Mouse (Mus musculus): Measurements from ENCODE around the gene Bcl9. TPM values are rescaled to one million over a fixed set of nuclear protein-coding genes. Genes with fewer than 3 reads are reported as not detected.
A peak's percentile ranks its signal among the peaks of the same experiment; 100 is the strongest.

The Bcl9 gene
- polyA plus RNA-seq, 1 experiment from 2014 or later = 49.7 TPM

DNA sequence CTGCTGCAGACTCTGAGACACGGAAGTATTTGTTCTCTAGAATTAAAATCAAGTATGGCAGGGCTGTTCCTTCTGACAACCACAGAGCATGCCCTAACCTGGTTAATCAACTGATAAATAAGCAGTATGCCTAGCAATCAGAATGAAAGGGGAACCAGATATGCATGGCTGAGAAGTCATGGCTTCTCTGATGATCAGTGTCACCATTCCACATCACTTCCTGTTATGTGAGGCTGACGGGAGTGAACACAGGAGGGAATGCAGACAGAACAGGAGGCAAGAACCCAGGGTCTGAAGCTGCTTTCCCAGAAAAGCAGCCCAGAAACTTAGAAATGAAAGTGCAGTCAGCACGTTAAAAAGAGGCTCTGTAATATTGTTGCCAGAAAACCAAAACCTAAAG is 91.2 kb downstream of the Bcl9 start:
- no peak for TF ChIP-seq CTCF (IDR thresholded peaks at IDR 0.05; ENCODE audit: low read depth)
- H3K36me3 ChIP-seq (ENCODE audit: insufficient read depth) = peaks cover 73% of the 10 kb centered on the region
- H3K4me2 ChIP-seq = no peak overlapping the region
- H3K9me3 ChIP-seq (ENCODE audit: low read depth, low read length) = no peaks in the 10 kb centered on the region
- 74% methylated on average over 3 of the region's 3 CpGs for WGBS
- ATAC-seq (ENCODE audit: insufficient read depth) = no peak
- no peaks in the 10 kb centered on the region for H3K27me3 ChIP-seq (ENCODE audit: insufficient read depth, low read length)
- DNase-seq = no peak
- H3K4me3 ChIP-seq (ENCODE audit: low read depth, low read length) = no peak overlapping the region
- no peaks in the 10 kb centered on the region for H3K4me1 ChIP-seq (ENCODE audit: insufficient read depth)
- H3K27ac ChIP-seq (ENCODE audit: low read depth) = no peak overlapping the region
- H3K9ac ChIP-seq = no peak overlapping the region

DNA sequence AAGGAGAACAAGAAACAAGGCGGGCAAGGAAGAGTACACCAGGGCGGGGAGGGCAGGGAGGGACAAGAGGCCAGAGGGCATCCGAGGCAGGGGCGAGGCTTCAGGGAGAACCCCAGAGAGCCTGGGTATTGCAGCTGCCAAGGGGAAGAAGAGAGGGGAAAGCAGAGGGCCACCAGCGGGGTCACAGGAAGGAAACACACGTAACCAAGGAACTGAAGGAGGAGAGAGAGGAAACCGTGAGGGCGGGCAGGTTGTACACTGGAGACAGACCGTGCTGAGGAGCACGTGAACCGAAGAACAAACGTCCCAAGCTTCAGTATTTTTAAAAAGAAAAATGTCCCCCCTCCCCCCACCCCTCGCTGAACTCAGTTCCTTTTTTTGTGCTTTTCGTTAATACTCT is 93.8 kb downstream of the Bcl9 start:
- no peak for ATAC-seq (ENCODE audit: insufficient read depth)
- Histone ChIP-seq H3K4me2 (no peak overlapping the region), H3K9ac (no peak overlapping the region), H3K36me3 (ENCODE audit: insufficient read depth) (peaks cover 50% of the 10 kb centered on the region), H3K4me3 (ENCODE audit: low read depth, low read length) (no peak overlapping the region), H3K4me1 (ENCODE audit: insufficient read depth) (no peaks in the 10 kb centered on the region), H3K27ac (ENCODE audit: low read depth) (no peak overlapping the region), H3K27me3 (ENCODE audit: insufficient read depth, low read length) (no peaks in the 10 kb centered on the region), H3K9me3 (ENCODE audit: low read depth, low read length) (no peaks in the 10 kb centered on the region)
- no peak for TF ChIP-seq CTCF (IDR thresholded peaks at IDR 0.05; ENCODE audit: low read depth)
- no peak for DNase-seq
- WGBS = 68% methylated on average over 14 of the region's 14 CpGs

DNA sequence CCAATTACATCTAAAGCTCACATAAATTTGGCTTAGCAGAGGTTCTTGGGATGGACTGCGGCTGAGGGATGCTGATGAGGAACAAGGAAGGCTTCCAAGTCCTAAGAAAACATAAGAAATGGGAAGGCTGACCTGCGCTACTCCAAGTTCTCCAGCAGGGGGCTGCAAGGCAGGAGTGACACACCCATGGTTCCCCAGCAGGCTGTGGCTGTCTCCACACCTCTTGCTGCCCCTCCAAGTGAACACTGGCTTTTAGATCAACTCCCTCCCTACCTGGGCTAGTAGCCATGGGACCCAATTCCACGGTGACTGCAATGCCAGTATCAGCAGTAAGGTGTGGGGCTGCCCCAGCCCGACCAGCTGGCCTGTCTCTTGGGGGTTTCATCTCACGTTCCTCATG is 95.8 kb downstream of the Bcl9 start:
- ATAC-seq (ENCODE audit: insufficient read depth) (peak; percentile 72), DNase-seq (peak; percentile 90)
- Histone ChIP-seq H3K4me3 (ENCODE audit: low read depth, low read length) (no peak overlapping the region), H3K9me3 (ENCODE audit: low read depth, low read length) (no peaks in the 10 kb centered on the region), H3K27me3 (ENCODE audit: insufficient read depth, low read length) (no peaks in the 10 kb centered on the region), H3K4me1 (ENCODE audit: insufficient read depth) (no peaks in the 10 kb centered on the region), H3K27ac (ENCODE audit: low read depth) (no peak overlapping the region), H3K9ac (no peak overlapping the region), H3K4me2 (no peak overlapping the region), H3K36me3 (ENCODE audit: insufficient read depth) (peaks cover 31% of the 10 kb centered on the region)
- TF ChIP-seq CTCF (IDR thresholded peaks at IDR 0.05; ENCODE audit: low read depth) = peak; percentile 93
- WGBS = 46% methylated on average over 5 of the region's 5 CpGs

DNA sequence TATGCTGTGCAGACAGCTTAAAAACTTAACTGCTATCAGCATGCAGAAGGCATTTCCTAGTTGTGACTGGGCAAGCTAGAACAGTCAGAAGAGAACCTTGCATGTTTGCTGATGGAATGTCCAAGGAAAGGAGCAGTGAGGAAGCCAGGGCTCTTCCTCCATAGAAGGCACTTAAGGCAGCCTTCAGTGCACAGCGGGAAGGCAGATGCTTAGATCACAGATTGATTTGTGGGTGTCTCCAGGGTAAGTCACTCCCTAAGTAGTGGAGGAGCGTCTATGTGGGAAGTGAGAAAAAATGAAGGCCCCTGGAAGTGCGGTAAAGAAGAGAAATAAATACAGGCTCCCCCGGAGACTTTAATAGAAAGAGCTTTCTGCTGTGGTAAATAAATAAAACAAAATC is 98.5 kb downstream of the Bcl9 start:
- no peak for DNase-seq
- no peak overlapping the region for H3K4me2 ChIP-seq
- no peaks in the 10 kb centered on the region for H3K4me1 ChIP-seq (ENCODE audit: insufficient read depth)
- peaks cover 6% of the 10 kb centered on the region; the same call in 1 of the 2 replicates for H3K36me3 ChIP-seq (ENCODE audit: insufficient read depth)
- no peaks in the 10 kb centered on the region for H3K9me3 ChIP-seq (ENCODE audit: low read depth, low read length)
- H3K9ac ChIP-seq = no peak overlapping the region
- no peak overlapping the region for H3K4me3 ChIP-seq (ENCODE audit: low read depth, low read length)
- H3K27me3 ChIP-seq (ENCODE audit: insufficient read depth, low read length) = no peaks in the 10 kb centered on the region
- H3K27ac ChIP-seq (ENCODE audit: low read depth) = no peak overlapping the region
- ATAC-seq (ENCODE audit: insufficient read depth) = no peak
- WGBS = 25% methylated on average over 4 of the region's 4 CpGs
- no peak for TF ChIP-seq CTCF (IDR thresholded peaks at IDR 0.05; ENCODE audit: low read depth)

DNA sequence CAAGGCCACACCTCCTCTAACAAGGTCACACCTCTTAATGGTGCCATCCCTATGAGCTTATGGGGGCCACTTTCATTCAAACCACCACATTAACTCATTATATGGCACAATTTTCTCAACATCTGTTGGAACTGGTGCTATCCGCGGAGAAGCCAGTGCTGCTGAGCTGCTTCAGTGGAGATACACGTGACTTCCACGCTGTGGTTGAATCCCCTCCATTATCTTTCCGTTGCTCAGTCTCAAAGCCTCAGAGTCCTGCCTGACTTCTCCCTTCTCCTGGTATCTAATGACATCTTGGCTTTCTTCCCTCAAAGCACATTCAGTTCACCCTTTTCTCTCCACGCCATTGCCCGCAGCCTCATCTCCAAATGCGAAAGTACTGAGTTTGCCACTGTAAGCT is 101.1 kb downstream of the Bcl9 start:
- TF ChIP-seq CTCF (IDR thresholded peaks at IDR 0.05; ENCODE audit: low read depth) = no peak
- 87% methylated on average over 8 of the region's 8 CpGs for WGBS
- H3K4me2 ChIP-seq = no peak overlapping the region

DNA sequence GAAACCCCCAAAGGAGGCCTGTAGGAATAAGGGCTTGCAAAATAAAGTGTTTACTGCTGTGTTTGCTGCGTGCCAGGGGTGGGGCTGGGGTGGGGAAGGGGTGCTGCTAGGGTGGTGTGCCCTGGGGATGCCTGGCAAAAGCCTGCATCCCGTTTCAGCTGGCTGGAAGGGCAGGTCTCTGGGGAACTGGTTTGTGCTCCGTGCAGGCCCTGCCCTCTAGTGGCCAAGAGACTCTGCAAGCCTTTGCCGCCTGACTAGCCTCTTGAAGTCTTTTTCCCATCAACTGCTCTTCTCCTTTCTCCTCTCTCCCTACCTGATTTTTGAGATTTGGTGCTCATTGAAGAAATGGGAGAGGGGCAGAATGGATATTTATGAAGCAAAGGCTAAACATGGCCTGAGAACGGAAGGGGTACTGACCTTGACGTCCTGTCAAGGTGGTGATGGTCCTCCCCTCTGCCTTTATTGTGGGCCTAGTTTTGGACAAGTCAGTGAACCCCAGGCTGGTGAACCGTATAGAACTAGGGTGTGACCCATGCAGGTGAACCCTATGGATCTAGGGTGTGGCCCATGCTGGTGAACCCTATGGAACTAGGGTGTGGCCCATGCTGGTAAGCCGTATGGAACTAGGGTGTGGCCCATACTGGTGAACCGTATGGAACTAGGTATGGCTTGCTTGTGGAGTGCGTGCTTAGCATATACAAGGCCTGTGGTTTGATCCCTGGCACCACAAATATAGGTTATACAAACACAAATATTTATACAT is 112.4 kb downstream of the Bcl9 start:
- H3K4me3 ChIP-seq (ENCODE audit: low read depth, low read length) = no peak overlapping the region
- H3K4me2 ChIP-seq = no peak overlapping the region
- H3K27me3 ChIP-seq (ENCODE audit: insufficient read depth, low read length) = no peaks in the 10 kb centered on the region
- no peaks in the 10 kb centered on the region for H3K9me3 ChIP-seq (ENCODE audit: low read depth, low read length)
- H3K9ac ChIP-seq = no peak overlapping the region
- ATAC-seq (ENCODE audit: insufficient read depth) (peak; percentile 45; the same call in 1 of the 2 replicates), DNase-seq (peak; percentile 90)
- TF ChIP-seq CTCF (IDR thresholded peaks at IDR 0.05; ENCODE audit: low read depth) = peak; percentile 95
- H3K27ac ChIP-seq (ENCODE audit: low read depth) = no peak overlapping the region
- 39% methylated on average over 10 of the region's 10 CpGs for WGBS
- no peaks in the 10 kb centered on the region for H3K36me3 ChIP-seq (ENCODE audit: insufficient read depth)
- H3K4me1 ChIP-seq (ENCODE audit: insufficient read depth) = no peaks in the 10 kb centered on the region

More for the DNA sequence above, 101.1 kb downstream of the Bcl9 start:
- Histone ChIP-seq H3K36me3 (ENCODE audit: insufficient read depth) (no peaks in the 10 kb centered on the region), H3K4me1 (ENCODE audit: insufficient read depth) (no peaks in the 10 kb centered on the region), H3K9me3 (ENCODE audit: low read depth, low read length) (no peaks in the 10 kb centered on the region), H3K27me3 (ENCODE audit: insufficient read depth, low read length) (no peaks in the 10 kb centered on the region), H3K27ac (ENCODE audit: low read depth) (no peak overlapping the region), H3K4me3 (ENCODE audit: low read depth, low read length) (no peak overlapping the region), H3K9ac (no peak overlapping the region)
- no peak for ATAC-seq (ENCODE audit: insufficient read depth)
- no peak for DNase-seq

DNA sequence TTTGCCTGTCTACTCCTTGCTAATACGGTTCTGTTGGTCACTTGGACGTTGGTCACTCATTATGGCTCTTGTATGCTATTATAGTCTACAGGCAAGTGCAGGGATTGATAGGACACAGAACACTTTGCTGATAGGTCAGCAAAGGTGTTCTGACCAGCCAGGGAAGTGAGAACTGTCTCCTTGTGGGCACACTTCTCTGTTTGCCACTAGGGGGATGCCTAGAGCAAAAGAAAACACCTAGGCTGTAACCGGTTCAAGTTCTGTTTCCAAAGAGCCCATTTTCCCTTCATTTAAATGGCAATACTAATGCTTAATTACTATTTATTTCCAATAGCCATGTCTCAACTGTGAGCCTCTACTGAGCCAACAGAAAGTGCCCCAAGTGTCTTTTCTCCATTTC is 113.9 kb downstream of the Bcl9 start:
- ATAC-seq (ENCODE audit: insufficient read depth) = no peak
- peak; percentile 32 for DNase-seq
- peak; percentile 67 for TF ChIP-seq CTCF (IDR thresholded peaks at IDR 0.05; ENCODE audit: low read depth)

More for the DNA sequence above, 113.9 kb downstream of the Bcl9 start:
- Histone ChIP-seq H3K9ac (no peak overlapping the region), H3K27me3 (ENCODE audit: insufficient read depth, low read length) (no peaks in the 10 kb centered on the region), H3K9me3 (ENCODE audit: low read depth, low read length) (no peaks in the 10 kb centered on the region), H3K27ac (ENCODE audit: low read depth) (no peak overlapping the region), H3K4me1 (ENCODE audit: insufficient read depth) (no peaks in the 10 kb centered on the region), H3K4me2 (no peak overlapping the region), H3K36me3 (ENCODE audit: insufficient read depth) (no peaks in the 10 kb centered on the region), H3K4me3 (ENCODE audit: low read depth, low read length) (no peak overlapping the region)
- 44% methylated on average over 3 of the region's 3 CpGs for WGBS
